Mouse (Mus musculus): Measurements from ENCODE around the gene Gtf2ird1.

DNA sequence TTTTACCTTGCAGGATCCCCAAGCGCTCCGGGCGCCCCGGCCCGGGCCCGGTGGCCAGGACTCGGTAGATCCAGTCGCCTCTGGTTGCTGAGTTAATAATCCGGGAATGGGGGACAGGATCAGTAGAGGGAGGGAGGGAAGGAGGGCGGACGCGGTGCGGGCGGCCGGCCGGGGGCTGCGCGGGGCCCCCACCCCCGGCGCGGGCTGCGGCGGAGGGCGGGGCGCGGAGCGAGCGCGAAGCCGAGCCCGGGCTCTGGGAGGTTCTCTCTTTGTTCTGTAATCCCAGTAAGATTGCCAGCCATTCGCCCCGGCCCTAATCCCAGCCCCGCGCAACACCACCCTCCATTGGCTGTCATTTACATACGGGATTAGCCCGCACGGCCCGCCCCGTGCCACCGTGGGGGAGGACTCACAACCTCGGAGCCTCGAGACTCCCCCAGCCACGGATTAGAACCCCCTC is at the start of gene Gtf2ird1:
- TF ChIP-seq CTCF (IDR thresholded peaks at IDR 0.05) (no peak), EP300 (IDR thresholded peaks at IDR 0.05; ENCODE audit: insufficient read depth, low read depth, low read length) (no peak)

Measured in heart, adult 2 months (tissue).